Mouse (Mus musculus) MEL (cell line): ENCODE measurements around the gene Kremen2. TPM values are rescaled to one million over a fixed set of nuclear protein-coding genes. Genes with fewer than 3 reads are reported as not detected.

ENCODE experiments used
- polyA plus RNA-seq, 2 experiments: library from polyadenylated mRNA; stranded (reverse) in 1 of 2; unstranded in 1 of 2; fragments of >175 nt in 1 of 2; fragments of >200 nt in 1 of 2; gene quantifications; 2 replicates each; pipeline versions ENCODE4 v1.2.1 to v1.2.4; 2012; ENCODE audit warnings: low replicate concordance in 2 of 2, low read depth in 1 of 2; ENCODE audit not compliant: insufficient read length in 2 of 2, insufficient read depth in 1 of 2, missing spikeins in 1 of 2
- total RNA-seq: library from RNA; depleted of rRNA; stranded (reverse); fragments of 300-350 nt; gene quantifications from 2 replicates; pipeline ENCODE4 v1.2.3, GENCODE M21; 2012; rRNA removed

The Kremen2 gene
- total and polyA plus RNA-seq, 3 experiments = 0.11 TPM; not detected in 2

Other genes with a start within 250 kb of the Kremen2 start
- gene Zfp213, start 181.6 kb downstream of the Kremen2 start, total RNA-seq = 3.4 and 3.8 TPM in 2 replicates
- 1 to 10 TPM in 1 of 2 experiments, not detected in 1; 3.0 TPM for gene Zfp213, start 181.6 kb downstream of the Kremen2 start, polyA plus RNA-seq
- gene Zfp13, start 146.3 kb downstream of the Kremen2 start, total RNA-seq = 0.08 and 0.16 TPM in 2 replicates
- gene Zfp13, start 146.3 kb downstream of the Kremen2 start, polyA plus RNA-seq = under 1 TPM in 1 of 2 experiments, not detected in 1; 0.38 TPM
- gene Zscan10, start 145.0 kb downstream of the Kremen2 start, total RNA-seq = not detected in 2 replicates
- under 1 TPM in 1 of 2 experiments, not detected in 1; 0.08 TPM for gene Zscan10, start 145.0 kb downstream of the Kremen2 start, polyA plus RNA-seq
- gene Mmp25, start 100.6 kb downstream of the Kremen2 start, total RNA-seq = 0.03 TPM in 1 of 2 replicates, not detected in the other
- gene Mmp25, start 100.6 kb downstream of the Kremen2 start, polyA plus RNA-seq = under 1 TPM in 1 of 2 experiments, not detected in 1; 0.01 TPM
- gene Bicdl2, start 85.3 kb downstream of the Kremen2 start, total RNA-seq = 0.08 TPM in 1 of 2 replicates, not detected in the other
- gene Bicdl2, start 85.3 kb downstream of the Kremen2 start, polyA plus RNA-seq = under 1 TPM in 1 of 2 experiments, not detected in 1; 0.17 TPM
- gene Hcfc1r1, start 72.2 kb downstream of the Kremen2 start, total RNA-seq = 11.0 and 15.6 TPM in 2 replicates
- 10 to 100 TPM in 1 of 2 experiments, not detected in 1; 81.6 TPM for gene Hcfc1r1, start 72.2 kb downstream of the Kremen2 start, polyA plus RNA-seq
- gene Thoc6, start 72.0 kb downstream of the Kremen2 start, total RNA-seq = 26.4 and 36.9 TPM in 2 replicates
- 10 to 100 TPM in 1 of 2 experiments, not detected in 1; 62.9 TPM for gene Thoc6, start 72.0 kb downstream of the Kremen2 start, polyA plus RNA-seq
- 15.4 and 18.8 TPM in 2 replicates for gene Tnfrsf12a, start 68.4 kb downstream of the Kremen2 start, total RNA-seq
- 10 to 100 TPM in 1 of 2 experiments, not detected in 1; 14.7 TPM for gene Tnfrsf12a, start 68.4 kb downstream of the Kremen2 start, polyA plus RNA-seq
- not detected in 2 replicates for gene Cldn6, start 66.6 kb downstream of the Kremen2 start, total RNA-seq
- gene Cldn6, start 66.6 kb downstream of the Kremen2 start, polyA plus RNA-seq = not detected
- 0.19 and 0.26 TPM in 2 replicates for gene Cldn9, start 61.8 kb downstream of the Kremen2 start, total RNA-seq
- under 1 TPM in 1 of 2 experiments, not detected in 1; 0.18 TPM for gene Cldn9, start 61.8 kb downstream of the Kremen2 start, polyA plus RNA-seq
- not detected in 2 replicates for gene 1520401A03Rik, start 23.1 kb downstream of the Kremen2 start, total RNA-seq
- not detected for gene 1520401A03Rik, start 23.1 kb downstream of the Kremen2 start, polyA plus RNA-seq
- gene Pkmyt1, start 19.5 kb downstream of the Kremen2 start, total RNA-seq = 15.8 and 16.6 TPM in 2 replicates
- gene Pkmyt1, start 19.5 kb downstream of the Kremen2 start, polyA plus RNA-seq = 10 to 100 TPM in 1 of 2 experiments, not detected in 1; 49.8 TPM
- gene Paqr4, start 5.0 kb downstream of the Kremen2 start, total RNA-seq = 5.2 and 6.5 TPM in 2 replicates
- gene Paqr4, start 5.0 kb downstream of the Kremen2 start, polyA plus RNA-seq = 10 to 100 TPM in 1 of 2 experiments, not detected in 1; 10.7 TPM
- 14.8 and 15.3 TPM in 2 replicates for gene Flywch1, start 25.8 kb upstream of the Kremen2 start, total RNA-seq
- gene Flywch1, start 25.8 kb upstream of the Kremen2 start, polyA plus RNA-seq = 10 to 100 TPM in 1 of 2 experiments, not detected in 1; 29.7 TPM
- 0.62 and 0.69 TPM in 2 replicates for gene Flywch2, start 40.2 kb upstream of the Kremen2 start, total RNA-seq
- gene Flywch2, start 40.2 kb upstream of the Kremen2 start, polyA plus RNA-seq = 1 to 10 TPM in 1 of 2 experiments, not detected in 1; 6.2 TPM
- 56.2 and 68.9 TPM in 2 replicates for gene Srrm2, start 44.7 kb upstream of the Kremen2 start, total RNA-seq
- 100 to 1,000 TPM; 505 to 988 TPM for gene Srrm2, start 44.7 kb upstream of the Kremen2 start, polyA plus RNA-seq
- gene Elob, start 83.3 kb upstream of the Kremen2 start, total RNA-seq = 453 and 486 TPM in 2 replicates
- 100 to 1,000 TPM in 1 of 2 experiments, not detected in 1; 609 TPM for gene Elob, start 83.3 kb upstream of the Kremen2 start, polyA plus RNA-seq
- 0.08 and 0.42 TPM in 2 replicates for gene Prss33, start 90.2 kb upstream of the Kremen2 start, total RNA-seq
- 1 to 10 TPM in 1 of 2 experiments, not detected in 1; 1.0 TPM for gene Prss33, start 90.2 kb upstream of the Kremen2 start, polyA plus RNA-seq
- gene Prss32, start 98.0 kb upstream of the Kremen2 start, total RNA-seq = not detected in 2 replicates
- gene Prss32, start 98.0 kb upstream of the Kremen2 start, polyA plus RNA-seq = under 1 TPM in 1 of 2 experiments, not detected in 1; 0.71 TPM
- gene Prss41, start 98.3 kb upstream of the Kremen2 start, total RNA-seq = 2.6 and 3.4 TPM in 2 replicates
- 10 to 100 TPM in 1 of 2 experiments, not detected in 1; 12.8 TPM for gene Prss41, start 98.3 kb upstream of the Kremen2 start, polyA plus RNA-seq
- not detected in 2 replicates for gene Prss21, start 122.2 kb upstream of the Kremen2 start, total RNA-seq
- not detected for gene Prss21, start 122.2 kb upstream of the Kremen2 start, polyA plus RNA-seq
- gene Dcpp1, start 135.0 kb upstream of the Kremen2 start, total RNA-seq = not detected in 2 replicates
- gene Dcpp1, start 135.0 kb upstream of the Kremen2 start, polyA plus RNA-seq = not detected
- not detected in 2 replicates for gene Dcpp2, start 135.0 kb upstream of the Kremen2 start, total RNA-seq
- not detected for gene Dcpp2, start 135.0 kb upstream of the Kremen2 start, polyA plus RNA-seq
- not detected in 2 replicates for gene Dcpp3, start 171.6 kb upstream of the Kremen2 start, total RNA-seq
- gene Dcpp3, start 171.6 kb upstream of the Kremen2 start, polyA plus RNA-seq = not detected
- not detected in 2 replicates for gene Sbp, start 195.8 kb upstream of the Kremen2 start, total RNA-seq
- not detected for gene Sbp, start 195.8 kb upstream of the Kremen2 start, polyA plus RNA-seq
- gene Sbpl, start 209.4 kb upstream of the Kremen2 start, total RNA-seq = not detected in 2 replicates
- not detected for gene Sbpl, start 209.4 kb upstream of the Kremen2 start, polyA plus RNA-seq
- gene Prss30, start 234.7 kb upstream of the Kremen2 start, total RNA-seq = not detected in 2 replicates
- gene Prss30, start 234.7 kb upstream of the Kremen2 start, polyA plus RNA-seq = not detected